Mouse (Mus musculus) heart, postnatal 0 days (tissue): ENCODE data around the gene Olfr183. TPM values are rescaled to one million over a fixed set of nuclear protein-coding genes. Genes with fewer than 3 reads are reported as not detected.

ENCODE experiments used
- ATAC-seq: fragments of 200-750 bp; cut with Nextera tagmentation; 2 replicates; pipeline ENCODE4 v1.8.0; 2017; ENCODE audit warnings: low read depth, moderate number of reproducible peaks, moderate library complexity; ENCODE audit not compliant: insufficient read depth
- DNase-seq: peaks from one replicate; pipeline ENCODE4 v3.0.0-alpha.2; 2016; ENCODE audit warnings: low spot score
- H3K27ac ChIP-seq: fragments of 300-500 bp; sonication (generic); 2 replicates; pipeline ENCODE4 v1.5.1; 2014; ENCODE audit warnings: low read depth, mild to moderate bottlenecking
- H3K27me3 ChIP-seq: fragments of 300-500 bp; sonication (generic); 2 replicates; pipeline ENCODE4 v1.6.1; 2014; ENCODE audit warnings: low read length, mixed read lengths; ENCODE audit not compliant: control insufficient read depth, insufficient read depth
- H3K36me3 ChIP-seq: fragments of 300-500 bp; sonication (generic); replicated peaks from 2 replicates; pipeline ENCODE4 v1.6.1; 2014; ENCODE audit warnings: low read length, mixed read lengths; ENCODE audit not compliant: control insufficient read depth, insufficient read depth
- H3K4me1 ChIP-seq: fragments of 300-500 bp; sonication (generic); 2 replicates; pipeline ENCODE4 v1.6.1; 2014; ENCODE audit warnings: antibody characterized with exemption; ENCODE audit not compliant: control insufficient read depth, insufficient read depth
- H3K4me2 ChIP-seq: fragments of 300-500 bp; sonication (generic); 2 replicates; pipeline ENCODE4 v1.6.1; 2014; ENCODE audit warnings: low read depth, mild to moderate bottlenecking, low read length, moderate library complexity
- H3K4me3 ChIP-seq: fragments of 300-500 bp; sonication (generic); 2 replicates; pipeline ENCODE4 v1.5.1; 2014; ENCODE audit warnings: low read depth, low read length
- H3K9ac ChIP-seq: fragments of 300-500 bp; sonication (generic); replicated peaks from 2 replicates; pipeline ENCODE4 v1.6.1; 2014; ENCODE audit warnings: low read depth, low read length, mixed read lengths
- H3K9me3 ChIP-seq: fragments of 300-500 bp; sonication (generic); replicated peaks from 2 replicates; pipeline ENCODE4 v1.6.1; 2016; ENCODE audit warnings: low read length; ENCODE audit not compliant: control insufficient read depth
- CTCF ChIP-seq: IDR thresholded peaks from 2 replicates; pipeline ENCODE4 v1.5.1; 2016; ENCODE audit warnings: antibody characterized with exemption, control low read depth, low read depth
- EP300 ChIP-seq: IDR thresholded peaks from 2 replicates; pipeline ENCODE4 v1.6.1; 2016; ENCODE audit warnings: antibody characterized with exemption, low read depth
- WGBS: fragments of 180-500 bp; shearing (Covaris S2); extraction: QIAGEN DNeasy Blood & Tissue Kit; methylation state at CpG from one replicate; pipeline ENCODE4 v1.1.7; 2014; 5-methylcytosine and 5-hydroxymethylcytosine counted together
- polyA plus RNA-seq: library from polyadenylated mRNA; unstranded; fragments of >200 nt; fragmentation: Nextera tagmentation; extraction: Ambion mirVana; gene quantifications from 2 replicates; pipeline ENCODE4 v1.2.1, GENCODE M21; 2015
- total RNA-seq: library from RNA; depleted of rRNA; stranded (reverse); fragments of >200 nt; gene quantifications from 2 replicates; pipeline ENCODE4 v1.2.3, GENCODE M21; 2014; ENCODE audit warnings: low replicate concordance; rRNA removed

Gene Olfr183
- not detected in 2 replicates for total RNA-seq
- not detected in 2 replicates for polyA plus RNA-seq

- Histone ChIP-seq H3K4me2 (no peak within 1 kb of the TSS), H3K27me3 (no peaks in the 10 kb centered on the region)
- 62% methylated on average over 2 of the region's 2 CpGs for WGBS
These were observed at the start of gene Olfr183 for GRCm38 (mm10) chr16:58995057-58995456. Gene Olfr183 (plus strand): TSS chr16:58995357.

GRCm38 (mm10) chr16:59007146-59007545 lies 12.0 kb downstream of the Olfr183 start:
- TF ChIP-seq CTCF (no peak), EP300 (no peak)
- Histone ChIP-seq H3K36me3 (no peaks in the 10 kb centered on the region), H3K27ac (no peak overlapping the region), H3K4me2 (no peak overlapping the region), H3K4me3 (no peak overlapping the region), H3K9ac (no peak overlapping the region), H3K4me1 (no peaks in the 10 kb centered on the region), H3K27me3 (no peaks in the 10 kb centered on the region), H3K9me3 (no peaks in the 10 kb centered on the region)
- DNase-seq (no peak), ATAC-seq (no peak)

More at GRCm38 (mm10) chr16:58995057-58995456, at the start of gene Olfr183:
- H3K4me1 ChIP-seq = no peaks in the 10 kb centered on the region
- no peak within 1 kb of the TSS for H3K4me3 ChIP-seq
- no peaks in the 10 kb centered on the region for H3K36me3 ChIP-seq
- TF ChIP-seq EP300 (no peak), CTCF (no peak)
- no peaks in the 10 kb centered on the region for H3K9me3 ChIP-seq
- no peak for DNase-seq
- no peak within 1 kb of the TSS for H3K27ac ChIP-seq
- no peak for ATAC-seq
- no peak within 1 kb of the TSS for H3K9ac ChIP-seq

GRCm38 (mm10) chr16:59013357-59014018 lies 18.3 kb downstream of the Olfr183 start:
- ATAC-seq = no peak
- no peaks in the 10 kb centered on the region for H3K9me3 ChIP-seq
- H3K27me3 ChIP-seq = no peaks in the 10 kb centered on the region
- no peak overlapping the region for H3K4me3 ChIP-seq
- TF ChIP-seq CTCF = no peak
- TF ChIP-seq EP300 = no peak
- 46% methylated on average over 2 of the region's 2 CpGs for WGBS
- no peak overlapping the region for H3K4me2 ChIP-seq
- no peak for DNase-seq
- H3K4me1 ChIP-seq = no peaks in the 10 kb centered on the region
- H3K27ac ChIP-seq = no peak overlapping the region
- H3K36me3 ChIP-seq = no peaks in the 10 kb centered on the region
- no peak overlapping the region for H3K9ac ChIP-seq

GRCm38 (mm10) chr16:59030191-59030590 lies 35.0 kb downstream of the Olfr183 start, which contains the start of gene Olfr186:
Gene Olfr186 (minus strand): TSS chr16:59030291.
- no peak within 1 kb of the TSS for H3K27ac ChIP-seq
- H3K4me3 ChIP-seq = no peak within 1 kb of the TSS

GRCm38 (mm10) chr16:59039710-59040109 lies 44.6 kb downstream of the Olfr183 start, which contains the start of gene Olfr187:
Gene Olfr187 (minus strand): TSS chr16:59039767.
- Histone ChIP-seq H3K27ac (no peak within 1 kb of the TSS), H3K9me3 (no peaks in the 10 kb centered on the region), H3K36me3 (no peaks in the 10 kb centered on the region), H3K4me3 (no peak within 1 kb of the TSS), H3K9ac (no peak within 1 kb of the TSS), H3K27me3 (no peaks in the 10 kb centered on the region), H3K4me1 (no peaks in the 10 kb centered on the region), H3K4me2 (no peak within 1 kb of the TSS)
- TF ChIP-seq CTCF = no peak
- TF ChIP-seq EP300 = no peak
- DNase-seq (no peak), ATAC-seq (no peak)
- 82% methylated on average over 7 of the region's 7 CpGs for WGBS

More at GRCm38 (mm10) chr16:59030191-59030590, 35.0 kb downstream of the Olfr183 start, which contains the start of gene Olfr186:
- H3K36me3 ChIP-seq = no peaks in the 10 kb centered on the region
- no peaks in the 10 kb centered on the region for H3K9me3 ChIP-seq
- ATAC-seq (no peak), DNase-seq (no peak)
- WGBS = 78% methylated on average over 4 of the region's 4 CpGs
- H3K4me2 ChIP-seq = no peak within 1 kb of the TSS
- no peaks in the 10 kb centered on the region for H3K27me3 ChIP-seq
- TF ChIP-seq CTCF = no peak
- no peak for TF ChIP-seq EP300
- no peak within 1 kb of the TSS for H3K9ac ChIP-seq
- H3K4me1 ChIP-seq = no peaks in the 10 kb centered on the region

- Histone ChIP-seq H3K4me1 (no peaks in the 10 kb centered on the region), H3K27ac (no peak overlapping the region), H3K9me3 (no peaks in the 10 kb centered on the region), H3K4me2 (no peak overlapping the region), H3K9ac (no peak overlapping the region), H3K4me3 (no peak overlapping the region), H3K27me3 (no peaks in the 10 kb centered on the region), H3K36me3 (no peaks in the 10 kb centered on the region)
- no peak for DNase-seq
- no peak for ATAC-seq
- WGBS = 70% methylated on average over 3 of the region's 3 CpGs
- TF ChIP-seq EP300 (no peak), CTCF (no peak)
These were observed 50.7 kb downstream of the Olfr183 start for GRCm38 (mm10) chr16:59045835-59046234.
